Mouse (Mus musculus) ES-CJ7 (cell line): ENCODE results near the gene Nlgn2.

ENCODE experiments used
- DNase-seq: peaks from one replicate; pipeline ENCODE4 v3.0.0; 2011; ENCODE audit warnings: low read depth, low spot score

Nlgn2 gene

DNA sequence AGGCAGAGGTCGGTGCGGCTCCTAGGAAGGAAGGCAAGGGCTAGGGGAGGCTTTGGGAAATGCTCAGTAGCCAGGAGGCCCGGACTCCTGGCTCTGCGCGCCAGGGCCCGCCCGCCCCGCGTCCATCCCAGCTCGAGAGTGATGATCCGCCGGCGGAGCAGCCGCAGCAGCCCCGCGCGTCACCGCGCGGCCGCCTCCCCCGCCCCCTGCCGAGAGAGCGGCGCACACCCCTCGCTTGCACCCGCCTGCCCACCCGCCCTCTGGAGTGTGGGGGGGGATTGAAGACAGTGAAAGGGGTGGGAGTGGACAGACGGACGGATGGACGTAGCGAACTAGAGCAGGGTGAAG, at the start of gene Nlgn2:
Gene Nlgn2, minus strand, starts transcription at position 181 of the 348 bp plus-strand sequence.
- DNase-seq, result no peak

- peak; percentile 84 for DNase-seq
Observed at GRCm38 (mm10) chr11:69886907-69887635, 49.5 kb upstream of the Nlgn2 start.

DNA sequence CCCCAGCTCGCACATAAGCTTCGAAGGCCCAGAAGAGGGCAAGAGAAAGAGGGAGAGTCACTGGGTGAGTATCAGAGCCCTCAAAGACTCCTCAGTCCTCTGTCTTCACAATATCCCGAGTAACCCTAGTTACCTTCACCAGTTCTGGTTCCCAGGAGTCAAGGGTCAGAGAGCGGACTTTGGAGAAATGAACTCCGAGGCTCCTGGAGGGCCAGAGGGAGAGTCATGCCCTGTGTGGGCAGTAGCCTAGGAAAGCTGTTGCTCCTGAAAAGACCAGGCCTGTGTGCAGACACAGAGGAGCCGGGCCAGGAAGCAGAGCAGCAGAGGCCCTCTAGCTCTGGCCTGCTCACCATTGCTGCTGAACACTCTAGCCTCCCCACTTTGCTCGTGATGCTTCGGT, 47.1 kb upstream of the Nlgn2 start:
- DNase-seq, result no peak

GRCm38 (mm10) chr11:69884240-69884639, 46.7 kb upstream of the Nlgn2 start:
- DNase-seq, result no peak

DNA sequence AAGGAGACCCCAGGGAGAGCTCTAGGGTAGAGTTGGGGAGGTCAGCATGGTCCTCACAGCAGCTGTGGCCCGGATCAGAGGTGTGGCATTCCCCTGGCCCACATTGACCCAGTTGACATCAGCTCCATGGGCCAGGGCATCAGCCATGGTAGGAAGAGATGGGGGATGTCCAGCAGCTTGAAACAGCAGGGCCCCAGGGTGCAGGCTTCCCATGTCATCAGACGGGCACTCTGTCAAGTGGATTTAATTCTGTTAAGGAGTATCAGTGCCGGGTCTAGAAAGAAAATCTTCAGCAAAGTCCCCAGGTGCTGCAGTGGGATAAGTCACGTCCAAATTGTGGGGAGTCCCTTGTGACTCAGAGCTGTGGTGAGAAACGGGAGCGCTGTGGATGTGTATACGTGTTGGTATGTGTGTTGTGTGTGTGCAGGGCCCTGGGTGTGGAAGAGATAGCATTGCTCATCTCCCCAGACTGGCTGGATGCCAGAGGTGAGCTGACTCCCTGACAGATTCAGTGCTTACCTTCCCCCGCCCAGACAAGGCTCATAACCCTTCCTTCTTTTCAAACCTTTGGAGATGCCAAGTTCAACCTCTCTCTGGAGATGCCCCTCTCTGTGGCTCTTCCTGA, 46.1 kb upstream of the Nlgn2 start:
- no peak for DNase-seq

- DNase-seq, result peak; percentile 80
Observed at GRCm38 (mm10) chr11:69883066-69883465, 45.5 kb upstream of the Nlgn2 start.

DNA sequence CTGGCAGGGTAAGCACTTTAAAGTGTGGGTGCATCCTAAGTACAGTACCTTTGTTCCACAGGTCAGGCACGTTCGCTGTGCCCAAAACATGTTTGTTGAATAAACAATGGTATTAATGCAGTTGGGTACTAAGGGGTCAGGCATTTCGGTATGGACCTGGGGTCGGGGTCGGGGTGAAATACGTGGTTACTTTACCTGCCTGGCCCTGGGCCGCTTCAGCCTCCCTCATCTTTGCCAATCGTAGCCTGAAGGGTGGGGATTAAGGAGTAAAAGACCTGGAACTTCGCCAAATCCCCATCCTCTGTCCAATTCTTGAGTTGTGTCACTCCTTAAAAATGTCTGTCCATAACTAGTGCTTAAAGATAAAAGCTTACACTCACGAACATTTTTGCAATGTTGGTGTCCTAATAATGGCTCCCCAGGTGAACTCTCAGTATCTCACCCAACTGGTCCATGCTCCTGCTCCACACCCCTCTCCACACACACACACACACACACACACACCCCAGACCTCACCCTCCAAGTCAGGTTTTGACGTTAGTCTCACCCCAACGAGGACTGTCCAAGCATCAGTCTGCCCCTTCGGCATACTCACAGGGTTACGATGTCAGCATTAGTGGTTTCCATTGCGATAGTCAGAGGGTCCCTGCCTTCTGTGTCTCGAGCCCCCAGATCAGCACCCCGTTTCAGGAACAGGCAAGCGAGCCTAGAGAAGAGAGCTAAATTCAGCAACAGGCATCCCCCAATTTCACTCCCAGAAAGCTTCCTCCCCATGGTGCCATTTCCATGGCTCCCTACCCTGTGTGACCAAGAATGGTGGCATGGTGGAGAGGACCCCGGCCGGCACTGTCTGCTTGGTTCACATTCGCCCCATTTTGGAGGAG, 44.4 kb upstream of the Nlgn2 start:
- DNase-seq, result no peak

DNA sequence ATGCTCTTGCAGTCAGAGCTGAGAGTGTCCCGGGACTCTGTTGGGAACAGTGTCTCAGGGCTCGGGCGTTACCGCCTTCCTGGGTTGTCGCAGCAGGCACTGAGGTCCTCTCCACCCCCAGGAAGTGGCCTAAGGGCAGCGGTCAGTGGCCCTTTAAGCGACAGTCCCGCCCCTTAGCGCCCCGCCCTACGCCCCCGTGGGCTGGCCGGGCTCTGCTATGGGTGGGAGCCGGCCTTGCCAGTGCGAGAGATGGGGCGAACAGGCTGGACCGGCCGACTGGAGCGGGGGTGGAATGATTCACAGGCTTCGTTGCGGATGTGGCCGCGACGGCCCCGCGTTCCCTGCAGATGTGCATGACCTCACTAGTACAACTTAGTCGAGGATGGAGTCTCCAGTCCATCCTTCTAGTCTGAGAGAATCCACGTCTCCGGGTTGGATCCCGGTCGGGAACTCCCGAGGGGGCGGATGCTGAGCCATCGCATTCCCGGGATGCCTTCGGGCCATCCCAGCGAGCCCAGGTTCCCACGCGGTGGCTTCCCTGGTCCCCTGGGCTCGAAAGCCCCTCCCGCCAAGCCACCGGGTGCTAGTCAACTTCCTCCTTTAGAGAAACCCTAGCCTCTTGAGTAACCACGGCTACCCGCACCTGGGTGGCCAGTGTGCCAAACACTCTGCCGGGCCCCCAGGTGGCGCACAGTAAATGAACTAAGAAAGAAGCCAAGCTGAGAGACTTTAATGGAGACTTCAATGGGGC, 43.4 kb upstream of the Nlgn2 start, which contains the start of gene Kctd11:
Gene Kctd11, minus strand, starts transcription at position 554 of the 751 bp plus-strand sequence.
- DNase-seq, result peak; percentile 77

- DNase-seq, result peak; percentile 78
Observed at GRCm38 (mm10) chr11:69880506-69880852, 42.9 kb upstream of the Nlgn2 start.

GRCm38 (mm10) chr11:69879711-69880110, 42.1 kb upstream of the Nlgn2 start:
- no peak for DNase-seq

DNA sequence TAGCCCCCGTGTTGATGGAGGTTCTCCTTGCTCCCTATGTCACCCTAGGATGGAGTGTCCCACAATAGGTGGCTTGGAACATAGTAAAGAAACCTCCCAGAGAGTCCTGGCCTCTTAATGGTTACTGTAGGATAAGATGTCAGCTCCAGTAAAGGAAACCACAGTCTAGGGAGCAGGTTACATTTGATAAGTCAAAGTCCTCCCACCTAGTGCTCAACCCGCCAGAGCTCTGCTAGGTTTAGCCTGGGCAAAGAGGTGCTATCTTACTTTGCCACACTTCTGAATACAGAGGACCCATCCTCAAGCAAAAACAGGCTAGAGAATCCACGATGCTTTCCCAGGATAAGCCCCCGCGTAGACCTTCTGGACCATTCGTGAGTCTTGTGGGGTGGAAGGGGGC, 41.4 kb upstream of the Nlgn2 start:
- no peak for DNase-seq

- DNase-seq, result no peak
Observed at GRCm38 (mm10) chr11:69878399-69878798, 40.8 kb upstream of the Nlgn2 start.

DNA sequence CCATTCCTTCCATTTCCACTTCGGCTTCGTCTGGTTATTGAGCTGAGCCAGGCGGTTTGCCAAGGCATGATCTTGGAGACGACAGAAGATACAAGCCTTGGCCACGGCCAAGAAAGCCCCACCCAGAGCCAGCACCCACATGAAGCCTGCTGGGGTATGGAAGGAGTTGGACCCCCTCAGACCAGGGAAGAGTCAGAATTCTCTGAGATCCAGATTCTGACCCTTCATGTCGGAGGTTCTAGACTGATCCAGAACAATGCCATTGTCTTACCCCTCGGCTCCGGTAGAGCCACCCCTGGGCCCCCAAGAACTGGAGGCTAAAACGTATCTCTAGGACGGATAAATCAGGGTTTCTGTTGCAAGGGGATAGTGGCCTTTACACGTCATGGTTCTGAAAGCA, 40.3 kb upstream of the Nlgn2 start, which contains the start of gene Tmem95:
Gene Tmem95, minus strand, starts transcription at position 141 of the 400 bp plus-strand sequence.
- DNase-seq, result no peak

GRCm38 (mm10) chr11:69876867-69877266, 39.3 kb upstream of the Nlgn2 start:
- peak; percentile 95 for DNase-seq

DNA sequence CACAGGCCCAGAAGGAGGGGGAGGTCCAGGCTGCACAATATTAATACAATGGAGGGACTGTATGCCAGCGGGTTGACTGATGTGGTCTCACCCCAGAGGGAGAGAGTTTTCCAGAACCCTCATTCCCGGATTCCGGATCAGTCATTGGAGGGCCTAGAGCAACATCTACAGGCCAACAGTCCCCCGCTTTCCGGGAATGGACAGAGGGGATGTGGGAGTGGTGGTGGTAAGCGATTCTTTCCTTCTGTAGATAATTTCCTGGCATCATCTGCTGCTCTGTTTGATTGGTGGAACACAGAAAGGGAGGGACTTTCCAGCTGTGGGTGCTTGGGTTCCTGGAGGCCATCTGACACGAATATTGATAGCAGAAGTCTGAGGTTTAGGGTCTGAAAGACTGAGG, 38.6 kb upstream of the Nlgn2 start:
- no peak for DNase-seq

DNA sequence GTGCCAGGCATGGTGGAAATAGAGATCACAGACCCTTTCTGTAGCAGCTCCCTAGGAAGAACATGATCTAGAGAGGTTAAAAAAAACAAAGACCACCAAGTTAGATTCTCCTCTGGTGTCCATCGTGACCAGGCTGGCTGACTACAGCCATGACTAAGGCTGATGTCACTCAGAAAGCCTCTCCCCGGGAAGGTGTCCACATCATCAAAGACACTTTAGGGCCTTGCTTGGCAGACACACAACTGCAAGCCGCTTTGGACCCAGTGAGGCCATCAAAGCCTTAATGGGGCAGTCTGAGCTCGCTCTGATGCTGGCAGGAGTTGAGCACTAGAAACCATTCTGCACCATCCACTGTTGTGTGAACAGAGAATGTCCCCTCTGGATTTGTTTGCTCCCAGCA, 34.9 kb upstream of the Nlgn2 start:
- DNase-seq, result no peak

DNA sequence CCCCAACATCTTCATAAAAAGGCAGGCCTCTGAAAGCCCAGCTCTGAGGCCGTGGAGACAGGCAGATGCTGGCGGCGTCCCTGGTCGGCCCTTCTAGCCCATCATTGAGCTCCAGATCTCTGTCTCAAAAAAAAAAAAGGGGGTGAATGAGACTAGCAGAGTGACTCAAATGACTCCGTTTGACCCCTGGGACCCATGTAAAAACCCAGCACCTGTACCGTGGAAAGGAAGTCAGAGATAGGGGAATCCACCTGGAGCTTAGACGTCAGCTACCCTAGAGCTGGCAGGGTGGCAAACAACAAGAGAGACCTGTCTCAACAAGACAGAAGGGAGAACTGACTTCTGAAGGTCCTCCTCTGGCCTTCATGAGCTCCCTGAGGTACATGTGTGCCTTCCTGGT, 34.2 kb upstream of the Nlgn2 start:
- no peak for DNase-seq

GRCm38 (mm10) chr11:69870289-69871069, 32.9 kb upstream of the Nlgn2 start:
- no peak for DNase-seq

GRCm38 (mm10) chr11:69867335-69867734, 29.8 kb upstream of the Nlgn2 start:
- DNase-seq, result no peak

GRCm38 (mm10) chr11:69865561-69865960, 28.0 kb upstream of the Nlgn2 start:
- no peak for DNase-seq
